Mouse (Mus musculus) ovary, postnatal 36 days (tissue): ENCODE results near the gene Tmem52b.
A peak's percentile ranks its signal among the peaks of the same experiment; 100 is the strongest.

ENCODE experiments used
- DNase-seq: peaks from one replicate; pipeline ENCODE4 v3.0.0; 2022; ENCODE audit warnings: low spot score, mixed read lengths

Tmem52b gene

GRCm38 (mm10) chr6:129532556-129532941, 20.2 kb downstream of the Tmem52b start:
- DNase-seq, result peak; percentile 68

DNA sequence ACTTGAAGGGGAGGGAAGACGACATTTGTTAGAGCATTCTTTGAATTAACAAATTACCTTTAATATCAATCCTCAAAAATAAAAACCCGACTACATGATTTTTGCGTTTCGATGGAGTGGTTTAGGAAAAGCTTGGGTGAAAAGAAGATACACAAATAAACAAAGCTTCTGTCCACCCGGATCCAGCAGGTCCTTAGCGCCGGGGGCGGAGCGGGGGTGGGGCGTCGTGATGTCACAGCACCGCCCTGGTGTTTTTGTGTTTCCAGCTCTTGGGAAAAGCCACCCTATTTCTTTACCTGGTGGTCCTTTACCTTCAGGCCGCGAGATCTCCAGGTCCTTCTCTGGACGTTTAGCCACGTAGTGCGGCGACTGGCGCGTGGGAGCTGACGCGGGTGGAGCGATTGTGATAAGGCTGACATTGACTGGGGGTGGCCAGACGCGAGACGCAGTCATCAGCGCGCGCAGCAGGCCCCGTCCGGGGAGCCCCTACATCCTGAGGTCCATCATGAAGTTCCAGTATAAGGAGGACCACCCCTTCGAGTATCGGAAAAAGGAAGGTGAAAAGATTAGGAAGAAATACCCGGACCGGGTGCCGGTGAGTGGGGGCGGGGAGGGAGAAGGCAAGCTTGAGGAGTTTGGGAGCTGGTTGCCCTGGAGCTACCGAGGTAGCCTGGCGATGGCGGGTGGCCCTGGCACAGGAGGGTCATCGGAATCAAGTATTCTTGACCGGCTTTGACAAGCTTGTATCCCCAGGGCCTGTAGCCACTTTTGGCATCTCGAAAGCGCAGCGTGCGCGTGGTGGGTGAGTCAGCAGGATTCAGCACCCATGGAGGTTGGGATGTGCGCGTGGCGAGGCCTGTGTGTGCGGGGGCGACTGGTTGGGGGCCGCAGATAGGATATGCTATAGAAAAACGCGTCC, 20.8 kb downstream of the Tmem52b start, which contains the start of gene Gabarapl1:
Gabarapl1 (plus strand) TSS at position 219 of the 919 bp plus-strand sequence.
- peak; percentile 82 for DNase-seq

DNA sequence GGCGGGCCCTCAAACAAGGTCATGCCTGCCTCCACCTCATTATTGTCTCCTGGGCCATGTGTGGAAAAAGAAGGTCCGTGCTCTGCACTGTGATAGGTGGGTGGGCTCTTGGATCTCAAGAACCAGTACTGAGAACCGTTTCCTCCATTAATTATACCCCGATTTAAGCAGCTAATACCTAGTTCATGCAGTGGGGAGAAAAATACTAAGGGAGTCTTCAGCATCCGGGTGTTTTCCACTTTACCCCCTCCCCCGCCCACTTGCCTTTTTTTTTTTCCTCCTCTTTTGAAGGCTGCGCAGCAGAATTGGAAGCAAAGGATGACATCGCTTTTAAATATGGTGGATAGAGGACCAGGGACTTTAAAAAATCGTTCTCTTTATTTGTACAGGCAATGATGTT, 21.7 kb downstream of the Tmem52b start:
- DNase-seq, result no peak

DNA sequence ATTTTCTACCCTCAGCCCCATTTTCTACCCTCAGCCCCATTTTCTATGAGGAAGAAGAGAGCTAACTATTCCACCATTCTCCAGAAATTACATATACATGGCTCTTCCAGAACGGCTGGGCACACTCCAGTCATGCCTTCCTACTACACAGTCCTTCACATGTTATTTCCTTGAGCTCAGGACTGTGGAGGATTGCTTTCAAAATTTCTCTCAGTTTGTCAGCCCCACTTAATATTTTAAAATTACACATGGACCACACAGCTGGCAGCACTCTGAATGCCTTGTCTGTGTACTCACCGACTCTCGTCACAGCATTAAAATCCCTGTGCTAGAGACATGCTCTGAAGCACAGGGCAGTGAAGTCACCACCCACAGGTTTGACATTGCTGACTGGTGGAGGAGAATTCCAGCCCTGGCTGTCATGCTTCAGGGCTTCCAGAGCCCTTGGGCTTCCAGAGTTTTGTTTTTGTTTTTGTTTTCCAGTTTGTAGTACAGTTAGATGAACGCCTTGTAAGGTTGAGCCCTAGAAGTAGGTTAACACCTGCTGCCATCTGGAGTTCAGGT, 22.4 kb downstream of the Tmem52b start:
- no peak for DNase-seq

DNA sequence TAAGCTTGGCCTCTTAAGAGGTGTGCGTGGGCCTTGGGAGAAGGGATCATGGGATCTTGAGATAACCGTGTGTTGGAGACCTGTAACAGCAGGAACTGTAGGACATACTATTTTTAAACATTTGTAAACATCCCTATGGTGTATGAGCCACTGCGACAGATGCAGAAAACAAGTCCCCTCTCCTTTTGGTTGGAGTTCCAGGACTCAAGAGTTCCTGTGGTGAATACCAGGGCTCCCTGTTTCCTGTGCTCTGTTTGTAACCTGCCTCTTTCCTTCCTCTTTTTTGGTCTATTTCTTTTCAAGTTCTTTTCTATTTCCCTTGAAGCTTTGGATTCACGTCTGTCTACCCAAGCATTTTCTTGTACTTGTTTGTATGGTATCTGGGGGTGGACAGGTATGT, 23.4 kb downstream of the Tmem52b start:
- no peak for DNase-seq

DNA sequence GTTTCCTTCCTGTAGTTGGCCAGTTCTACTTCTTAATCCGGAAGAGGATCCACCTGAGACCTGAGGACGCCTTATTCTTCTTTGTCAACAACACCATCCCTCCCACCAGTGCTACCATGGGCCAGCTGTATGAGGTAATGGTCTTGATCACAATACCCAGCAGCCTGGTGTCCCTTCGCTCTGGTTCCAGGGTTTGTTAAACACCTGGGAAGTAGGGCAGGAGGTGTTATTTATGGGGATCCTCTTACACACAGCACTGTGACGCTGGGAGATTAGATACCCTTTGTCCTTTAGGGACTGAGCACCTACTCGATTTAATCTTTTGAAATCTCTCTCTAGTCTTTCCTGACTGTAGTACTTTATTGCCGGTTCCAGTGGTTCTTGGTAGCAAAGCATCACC, 26.2 kb downstream of the Tmem52b start:
- no peak for DNase-seq

DNA sequence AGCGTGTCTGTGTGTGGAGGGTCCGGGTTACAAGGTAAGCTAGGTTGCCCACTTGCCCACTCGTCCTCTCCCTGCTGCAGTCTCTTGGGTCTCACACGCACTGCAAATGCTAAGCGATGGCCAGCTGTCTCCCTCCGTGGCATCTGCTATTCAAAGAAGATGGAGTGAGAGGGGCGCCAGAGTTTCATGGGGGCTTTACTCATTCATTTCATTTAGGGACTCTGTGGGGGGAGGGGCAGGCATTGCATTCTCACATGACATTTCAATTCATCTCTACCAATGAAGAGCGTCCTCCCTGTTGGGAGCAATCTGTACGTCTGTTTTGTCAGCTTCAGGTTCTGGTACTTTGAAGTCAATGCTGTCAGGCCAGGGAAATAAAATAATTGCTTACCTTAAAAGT, 29.6 kb downstream of the Tmem52b start:
- no peak for DNase-seq

GRCm38 (mm10) chr6:129542540-129542939, 30.2 kb downstream of the Tmem52b start:
- no peak for DNase-seq

- peak; percentile 46 for DNase-seq
Measured at GRCm38 (mm10) chr6:129543709-129544606, 31.6 kb downstream of the Tmem52b start.

DNA sequence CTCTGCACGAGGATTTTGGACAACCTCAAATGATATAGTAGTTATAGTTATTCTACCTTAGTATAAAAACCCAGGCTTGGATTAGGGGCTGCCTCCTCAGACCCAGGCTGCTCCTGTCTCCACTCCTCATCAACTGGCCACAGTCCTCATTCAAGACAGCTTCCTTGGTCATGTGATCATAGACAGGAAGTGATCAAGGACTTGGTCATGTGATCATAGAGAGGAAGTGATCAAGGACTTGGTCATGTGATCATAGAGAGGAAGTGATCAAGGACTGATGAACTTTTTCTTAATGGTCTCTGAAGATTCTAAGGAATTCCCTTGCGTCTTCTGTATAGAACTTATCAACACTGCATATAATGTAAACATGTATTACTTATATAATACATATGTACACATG, 34.9 kb downstream of the Tmem52b start:
- no peak for DNase-seq

- no peak for DNase-seq
Measured at GRCm38 (mm10) chr6:129548009-129548408, 35.7 kb downstream of the Tmem52b start.

DNA sequence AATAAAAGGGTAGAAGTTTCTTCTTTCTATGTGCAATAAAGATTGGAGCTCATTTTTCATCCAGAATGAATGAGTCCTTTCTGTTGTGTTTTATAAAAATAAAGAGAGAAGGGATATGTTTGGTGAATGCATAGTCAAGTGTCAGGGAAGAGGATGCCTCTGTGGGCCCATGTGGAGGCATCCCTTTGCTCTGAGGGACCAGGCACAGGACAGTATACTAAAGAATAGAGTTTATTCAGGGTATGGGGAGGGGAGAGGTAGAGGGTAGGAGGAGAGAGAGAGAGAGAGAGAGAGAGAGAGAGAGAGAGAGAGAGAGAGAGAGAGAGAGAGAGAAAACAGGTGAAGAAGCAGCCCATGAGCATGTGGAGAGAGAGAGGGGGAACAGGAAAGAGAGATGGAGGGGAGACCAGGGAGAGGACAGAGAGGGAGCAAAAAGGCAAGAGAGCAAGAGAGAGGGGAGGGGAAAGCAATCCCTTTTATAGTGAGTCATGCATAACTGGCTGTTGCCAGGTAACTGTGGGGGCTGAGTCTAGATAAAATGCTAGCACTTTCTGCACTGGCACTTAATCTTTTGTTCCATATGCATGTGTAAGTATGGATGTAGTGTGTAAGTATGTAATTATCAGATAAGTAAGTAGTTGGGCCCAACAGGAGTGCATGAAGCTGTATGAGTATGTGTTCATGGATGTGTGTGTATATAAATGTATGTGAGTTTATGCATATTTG, 45.1 kb downstream of the Tmem52b start:
- DNase-seq, result no peak

GRCm38 (mm10) chr6:129558946-129559640, 46.7 kb downstream of the Tmem52b start:
- peak; percentile 60 for DNase-seq

DNA sequence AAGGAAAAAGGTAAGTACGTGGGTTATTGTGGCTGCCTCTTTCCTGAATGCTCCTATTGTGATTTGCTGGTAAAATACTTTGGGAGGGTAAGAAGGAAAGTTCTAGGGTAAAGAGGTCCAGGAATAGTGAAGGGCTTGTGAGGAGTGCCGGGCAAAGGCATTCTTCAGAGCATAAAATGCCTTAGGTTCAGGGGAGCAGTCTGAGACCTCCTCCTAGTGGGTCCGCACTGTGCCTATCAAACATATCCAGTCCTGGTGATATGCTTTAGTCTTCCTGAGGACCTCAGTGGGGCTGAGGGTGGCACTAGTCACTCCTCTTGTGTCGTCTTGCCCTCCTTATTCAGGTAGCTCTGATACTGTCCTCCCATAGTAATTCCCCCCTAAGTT, 47.3 kb downstream of the Tmem52b start:
- DNase-seq, result no peak

GRCm38 (mm10) chr6:129565257-129565656, 52.9 kb downstream of the Tmem52b start:
- no peak for DNase-seq
